Mouse (Mus musculus) large intestine, adult 2 months (tissue): ENCODE data around the gene Abi3. TPM values are rescaled to one million over a fixed set of nuclear protein-coding genes. Genes with fewer than 3 reads are reported as not detected.

ENCODE experiments used
- DNase-seq: peaks from one replicate; pipeline ENCODE4 v3.0.0-alpha.2; 2012; ENCODE audit warnings: low read depth, low spot score
- whole genome bisulfite sequencing: fragments of 180-500 bp; shearing (Covaris S2); methylation state at CpG from one replicate; pipeline ENCODE4 v1.1.7; 2018; 5-methylcytosine and 5-hydroxymethylcytosine counted together
- polyA plus RNA-seq: library from polyadenylated mRNA; depleted of rRNA; stranded (reverse); fragments of >200 nt; gene quantifications from 2 replicates; pipeline ENCODE4 v1.2.3, GENCODE M21; 2012

Abi3 gene
- polyA plus RNA-seq, 1 experiment: 37.9 TPM

- DNase-seq: no peak
- 6% methylated on average over 3 of the region's 3 CpGs for WGBS
These were observed 14.7 kb downstream of the Abi3 start for GRCm38 (mm10) chr11:95827464-95828085.

- DNase-seq: no peak
- WGBS: 17% methylated on average over 3 of the region's 3 CpGs
These were observed 15.2 kb downstream of the Abi3 start for GRCm38 (mm10) chr11:95827168-95827447.

DNA sequence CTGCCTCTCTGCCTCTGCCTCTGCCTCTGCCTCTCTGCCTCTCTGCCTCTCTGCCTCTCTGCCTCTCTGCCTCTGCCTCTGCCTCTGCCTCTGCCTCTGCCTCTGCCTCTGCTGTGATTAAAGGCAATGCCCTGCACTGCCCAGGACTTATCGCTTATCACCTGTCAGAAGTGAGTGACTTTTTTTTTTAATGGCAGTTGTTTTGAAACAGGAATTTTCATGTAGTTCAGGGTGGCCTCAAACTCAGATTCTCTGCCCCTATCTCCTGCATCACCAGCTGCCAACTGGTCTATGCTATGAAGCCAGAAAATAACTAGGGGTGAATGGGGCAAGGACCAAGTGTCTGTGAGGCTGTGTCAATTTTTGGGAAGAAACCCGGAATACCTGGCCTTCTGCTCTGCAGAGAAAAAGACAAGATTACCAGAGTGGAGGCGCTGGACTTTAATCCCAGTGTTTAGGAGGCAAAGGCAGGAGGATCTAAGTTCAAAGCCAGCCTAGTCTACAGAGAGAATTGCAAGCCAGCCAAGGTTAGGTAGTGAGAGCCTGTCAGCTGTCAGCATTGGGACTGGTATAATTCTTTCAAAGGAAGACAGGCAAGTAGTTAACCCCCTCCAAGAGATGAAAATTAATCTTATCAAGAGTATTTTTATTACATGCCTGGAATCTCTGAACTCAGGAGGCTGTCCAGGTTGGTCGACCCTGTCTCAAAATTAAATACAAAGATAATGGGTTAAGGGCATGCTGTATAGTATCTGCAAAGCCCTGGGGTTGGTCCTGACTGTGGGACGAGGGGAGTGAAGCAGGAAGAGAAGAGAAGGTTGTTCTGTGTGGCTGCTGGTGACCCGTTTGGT lies 15.7 kb downstream of the Abi3 start:
- no peak for DNase-seq
- WGBS: 41% methylated on average over 6 of the region's 6 CpGs

DNA sequence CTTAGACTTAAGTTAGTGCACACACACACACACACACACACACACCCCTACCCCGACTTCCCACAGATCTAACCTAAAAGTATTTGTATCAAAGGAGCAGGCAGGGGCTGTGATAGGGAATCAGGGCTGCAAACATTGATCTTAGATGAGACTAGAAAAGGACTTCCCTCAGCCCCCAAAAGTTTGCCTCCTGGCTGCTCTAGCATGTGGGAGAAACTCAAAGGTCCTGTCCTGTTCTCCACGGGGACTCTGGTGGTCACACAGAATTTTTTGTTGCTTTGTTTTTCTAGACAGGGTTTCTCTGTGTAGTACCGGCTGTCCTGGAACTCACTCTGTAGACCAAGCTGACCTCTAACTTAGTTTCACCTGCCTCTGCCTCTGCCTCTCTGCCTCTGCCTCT lies 16.7 kb downstream of the Abi3 start:
- WGBS: 54% methylated on average over 3 of the region's 3 CpGs
- DNase-seq: no peak

- no peak for DNase-seq
- WGBS: 8% methylated on average over 11 of the region's 11 CpGs
These were observed 17.4 kb downstream of the Abi3 start for GRCm38 (mm10) chr11:95824877-95825243.

- peak; percentile 67 for DNase-seq
- under 1% methylated on average over 77 of the region's 78 CpGs for WGBS
These were observed 18.0 kb downstream of the Abi3 start, which contains the start of gene Phospho1 for GRCm38 (mm10) chr11:95824071-95824876. TSS of gene Phospho1 (plus strand) at chr11:95824499.

- WGBS: 97% methylated on average over 4 of the region's 4 CpGs
- DNase-seq: no peak
These were observed 19.8 kb downstream of the Abi3 start for GRCm38 (mm10) chr11:95822437-95822836.

DNA sequence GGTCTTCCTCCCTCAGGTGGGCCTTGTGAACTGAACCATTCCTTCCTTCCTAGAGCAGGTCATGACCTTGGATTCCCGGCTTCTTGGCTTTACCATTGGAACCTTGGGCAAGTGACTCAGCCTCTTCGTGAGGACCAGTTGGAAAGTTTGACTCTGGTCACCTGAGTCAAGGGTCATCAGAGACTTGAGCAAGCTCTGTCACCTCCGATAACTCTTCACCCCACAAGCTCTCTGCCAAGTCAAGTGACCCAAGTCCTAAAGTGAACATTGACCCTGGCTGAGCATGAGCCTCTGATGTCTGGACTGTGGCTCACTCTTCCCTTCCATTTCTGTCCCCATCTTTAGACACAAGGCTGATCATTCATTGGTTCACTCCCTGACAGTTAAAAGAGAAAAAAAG lies 20.8 kb downstream of the Abi3 start:
- no peak for DNase-seq
- WGBS: 87% methylated on average over 3 of the region's 3 CpGs

- 76% methylated on average over 8 of the region's 8 CpGs for WGBS
- DNase-seq: no peak
These were observed 23.1 kb downstream of the Abi3 start for GRCm38 (mm10) chr11:95819138-95819537.

- no peak for DNase-seq
- WGBS: 51% methylated on average over 9 of the region's 9 CpGs
These were observed 26.9 kb downstream of the Abi3 start for GRCm38 (mm10) chr11:95815412-95815811.

GRCm38 (mm10) chr11:95814857-95815256 lies 27.4 kb downstream of the Abi3 start:
- 78% methylated on average over 5 of the region's 5 CpGs for WGBS
- no peak for DNase-seq

DNA sequence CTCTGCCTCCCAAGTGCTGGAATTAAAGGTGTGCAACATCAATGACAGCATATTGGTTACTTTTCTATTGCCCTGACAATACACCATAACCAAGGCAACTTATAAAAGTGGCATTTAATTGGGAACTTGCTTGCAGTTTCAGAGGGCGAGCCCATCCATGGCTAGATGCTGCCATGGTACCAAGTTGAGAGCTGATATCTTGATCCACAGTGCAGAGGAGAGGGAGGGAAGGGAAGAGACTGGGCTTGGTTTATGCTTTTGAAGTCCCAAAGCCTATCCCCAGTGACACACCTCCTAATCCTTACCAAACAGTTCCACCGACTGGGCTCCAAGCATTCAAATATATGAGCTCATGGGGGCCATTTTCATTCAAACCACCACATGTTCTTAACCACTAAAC lies 28.2 kb downstream of the Abi3 start:
- WGBS: 98% methylated on average over 2 of the region's 2 CpGs
- DNase-seq: no peak

DNA sequence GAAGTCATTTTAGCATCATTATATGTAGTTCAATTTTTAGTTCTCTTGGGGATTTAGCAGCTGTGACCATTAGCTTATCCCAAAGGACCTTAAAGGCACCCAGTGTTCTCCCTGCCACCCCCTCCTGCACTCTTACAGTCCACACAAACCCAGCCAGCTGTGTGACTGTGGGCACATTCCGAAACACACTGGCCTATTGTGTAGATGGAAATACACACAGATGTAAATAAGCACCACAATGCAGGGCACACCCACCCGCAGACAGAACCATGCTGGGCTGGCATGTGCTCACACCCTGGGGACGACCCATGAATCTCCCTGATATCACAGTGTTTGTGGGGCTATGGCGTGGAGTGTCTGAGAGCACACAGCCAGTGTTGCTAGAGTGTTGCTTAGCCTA lies 30.1 kb downstream of the Abi3 start:
- no peak for DNase-seq
- WGBS: 79% methylated on average over 4 of the region's 4 CpGs

DNA sequence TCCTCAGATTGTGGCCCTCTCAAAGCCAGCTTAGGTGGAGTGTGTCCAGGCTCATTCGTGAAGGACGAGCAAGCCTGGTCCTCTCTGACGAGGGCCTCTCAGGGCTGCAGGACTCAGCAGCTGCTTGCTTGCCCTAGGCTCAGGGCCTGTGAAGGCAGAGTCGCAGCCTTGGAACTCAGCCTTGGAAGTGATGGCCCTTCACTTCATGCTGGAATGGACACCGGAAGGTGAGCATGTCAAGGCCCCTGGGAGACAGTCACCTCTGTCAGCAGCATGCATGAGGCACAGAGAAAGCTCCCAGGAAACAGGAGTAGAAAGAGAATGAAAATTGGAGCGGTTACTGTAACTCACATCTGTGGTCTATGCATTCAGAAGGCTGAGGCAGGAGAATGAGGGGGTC lies 30.5 kb downstream of the Abi3 start:
- 88% methylated on average over 6 of the region's 6 CpGs for WGBS
- DNase-seq: no peak

DNA sequence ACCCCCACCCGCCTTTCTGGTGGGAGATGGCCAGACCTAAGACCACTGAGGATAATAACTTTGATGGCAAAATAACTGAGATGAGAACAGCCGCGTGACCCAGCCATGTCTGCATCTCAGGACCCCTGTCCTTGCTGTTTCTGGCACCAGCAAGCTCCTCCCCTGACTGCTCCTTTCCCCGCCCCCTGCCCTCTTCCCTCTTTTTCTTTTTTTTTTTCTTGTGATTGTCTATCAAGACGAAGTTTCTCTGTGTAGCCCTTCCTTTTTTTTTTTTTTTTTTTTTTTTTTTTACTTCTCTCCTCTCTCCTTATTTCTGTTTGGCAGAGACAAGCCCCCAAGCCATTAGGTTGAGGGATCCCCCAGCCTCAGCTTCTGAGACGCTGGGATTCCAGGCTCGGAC lies 31.4 kb downstream of the Abi3 start:
- 79% methylated on average over 7 of the region's 7 CpGs for WGBS

GRCm38 (mm10) chr11:95809603-95810002 lies 32.7 kb downstream of the Abi3 start:
- WGBS: 71% methylated on average over 5 of the region's 5 CpGs
- no peak for DNase-seq

More for the DNA sequence above, 31.4 kb downstream of the Abi3 start:
- DNase-seq: no peak

DNA sequence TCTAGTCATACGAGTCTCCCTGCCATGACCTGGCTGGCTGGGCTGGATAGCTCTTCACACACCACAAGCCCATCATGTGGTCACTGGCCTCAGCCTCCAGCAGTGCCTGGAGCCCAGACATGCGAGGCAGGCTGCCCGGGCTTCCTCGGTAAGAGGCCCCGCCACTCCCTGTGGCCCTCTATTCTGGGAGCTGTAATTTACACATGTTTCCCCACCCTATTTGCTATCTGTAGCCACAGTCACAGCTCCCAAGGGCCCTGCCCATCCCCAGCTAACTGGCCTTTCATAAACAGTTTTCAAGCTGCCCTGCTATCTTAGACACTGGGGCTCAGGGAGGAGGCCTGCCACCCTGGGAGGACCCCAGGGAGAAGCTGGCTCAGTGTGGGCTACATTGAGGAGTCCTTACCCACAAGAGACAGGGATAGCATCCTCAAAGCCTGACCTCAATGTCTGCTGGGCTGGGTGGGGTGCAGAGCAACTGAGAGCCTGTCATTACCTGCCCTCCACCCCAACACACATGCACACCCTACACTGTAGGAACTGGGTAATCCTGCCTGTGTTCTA lies 33.7 kb downstream of the Abi3 start:
- 30% methylated on average over 5 of the region's 5 CpGs for WGBS
- no peak for DNase-seq

- WGBS: 97% methylated on average over 5 of the region's 5 CpGs
- DNase-seq: no peak
These were observed 34.4 kb downstream of the Abi3 start for GRCm38 (mm10) chr11:95807884-95808283.

DNA sequence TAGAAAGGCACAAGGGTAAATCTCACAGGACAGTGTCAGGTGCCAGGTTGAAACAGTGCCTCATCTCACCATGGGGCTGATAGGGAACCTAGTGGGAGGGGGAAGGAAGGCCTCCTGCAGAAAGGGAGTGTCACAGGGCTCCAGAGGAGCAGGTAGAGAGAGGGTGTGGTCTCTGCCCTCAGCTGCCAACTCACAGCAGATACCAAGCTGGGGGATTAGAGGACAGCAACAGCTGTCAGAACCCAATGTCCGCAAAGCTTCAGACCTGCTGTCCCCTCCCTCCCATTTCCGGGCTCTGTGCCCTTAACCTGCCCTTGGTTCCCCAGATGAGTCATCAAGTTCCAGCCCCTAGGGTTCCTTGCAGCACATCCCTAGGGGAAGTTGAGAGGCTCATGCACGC lies 36.7 kb downstream of the Abi3 start:
- no peak for DNase-seq
- 19% methylated on average over 3 of the region's 3 CpGs for WGBS

DNA sequence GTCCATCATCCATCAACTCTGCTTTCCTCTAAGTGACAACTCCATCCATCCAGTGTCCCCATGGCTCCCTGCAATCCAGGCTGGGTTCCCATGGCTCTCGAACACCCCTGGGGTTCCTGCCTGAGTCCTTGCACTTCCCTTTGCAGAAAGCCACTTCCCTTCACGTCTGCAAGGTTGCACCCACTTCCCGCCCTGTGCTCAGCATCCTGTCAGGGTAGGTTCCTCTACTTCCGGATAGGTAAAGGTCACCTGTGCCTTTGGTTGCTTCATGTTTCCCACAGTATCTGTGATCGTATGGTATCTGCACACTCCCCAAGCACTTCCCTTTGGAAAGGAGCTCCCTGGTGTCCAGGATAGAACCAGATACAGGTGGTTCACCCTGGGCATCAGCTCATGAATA lies 37.3 kb downstream of the Abi3 start:
- DNase-seq: no peak
- 48% methylated on average over 5 of the region's 5 CpGs for WGBS
